Mouse (Mus musculus): ENCODE data around the gene Clec16a.

GRCm38 (mm10) chr16:10771769-10772510 is 226.8 kb downstream of the Clec16a start:
- TF ChIP-seq CTCF (IDR thresholded peaks at IDR 0.05; ENCODE audit: control insufficient read depth, insufficient read depth, low read length) (no peak), POLR2A (IDR thresholded peaks at IDR 0.05; ENCODE audit: borderline replicate concordance, control insufficient read depth, low read depth, low read length) (no peak)
